Mouse (Mus musculus) megakaryocyte-erythroid progenitor cell, adult 5 weeks (primary cell): ENCODE data around the gene Olfr1431. TPM values are rescaled to one million over a fixed set of nuclear protein-coding genes. Genes with fewer than 3 reads are reported as not detected.

ENCODE experiments used
- polyA plus RNA-seq: library from polyadenylated mRNA; stranded (reverse); fragments of >175 nt; gene quantifications from 2 replicates; pipeline ENCODE4 v1.2.3, GENCODE M21; 2012

The Olfr1431 gene
- polyA plus RNA-seq: not detected in 2 replicates

DNA sequence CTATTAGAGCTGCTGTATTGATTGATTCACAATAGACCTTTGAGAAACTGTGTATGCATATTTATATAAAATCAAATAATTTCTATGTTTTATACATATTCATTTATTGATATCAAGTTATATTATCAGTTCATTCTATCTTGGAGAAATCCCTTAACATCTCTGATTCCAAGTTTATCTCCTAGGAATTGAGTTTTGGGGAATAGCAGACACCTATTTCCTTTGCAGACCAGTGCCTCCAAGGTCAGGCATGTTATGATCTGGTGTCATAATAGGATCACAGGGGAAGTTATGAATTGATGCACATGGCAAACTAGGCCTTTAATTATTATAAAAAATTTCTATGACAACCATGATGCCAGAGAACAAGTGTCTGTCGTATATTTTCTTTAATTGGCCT lies at the start of gene Olfr1431:
TSS of gene Olfr1431 (plus strand) at position 301 of the 400 bp plus-strand sequence.

DNA sequence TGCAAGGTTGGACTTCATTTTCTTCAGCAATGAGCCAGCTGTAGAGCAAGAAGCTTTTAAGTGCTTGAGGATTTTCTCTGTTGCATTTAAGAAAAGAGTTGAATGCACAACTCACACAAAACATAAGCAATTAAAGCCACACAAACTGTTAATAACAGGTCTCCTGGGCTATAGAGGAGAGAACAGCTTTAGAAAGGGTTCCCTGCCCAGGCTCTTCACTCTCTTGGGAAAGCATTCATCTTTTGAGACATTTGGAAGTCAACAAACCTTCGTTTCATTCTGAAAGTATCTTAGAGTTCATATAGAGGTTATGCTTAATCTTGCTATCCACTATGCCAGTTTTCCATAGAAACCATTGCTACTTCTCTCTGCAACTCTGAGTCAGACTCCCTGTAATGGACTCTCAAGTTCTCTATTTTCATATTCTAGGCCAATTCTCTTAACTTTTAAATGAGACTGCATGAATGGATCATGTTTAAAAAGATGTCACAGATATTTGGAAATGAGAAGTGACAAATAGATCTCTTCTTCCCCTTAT lies 30.3 kb upstream of the Olfr1431 start, which contains the start of gene Olfr1555-ps1:
TSS of gene Olfr1555-ps1 (minus strand) at position 51 of the 538 bp plus-strand sequence.

DNA sequence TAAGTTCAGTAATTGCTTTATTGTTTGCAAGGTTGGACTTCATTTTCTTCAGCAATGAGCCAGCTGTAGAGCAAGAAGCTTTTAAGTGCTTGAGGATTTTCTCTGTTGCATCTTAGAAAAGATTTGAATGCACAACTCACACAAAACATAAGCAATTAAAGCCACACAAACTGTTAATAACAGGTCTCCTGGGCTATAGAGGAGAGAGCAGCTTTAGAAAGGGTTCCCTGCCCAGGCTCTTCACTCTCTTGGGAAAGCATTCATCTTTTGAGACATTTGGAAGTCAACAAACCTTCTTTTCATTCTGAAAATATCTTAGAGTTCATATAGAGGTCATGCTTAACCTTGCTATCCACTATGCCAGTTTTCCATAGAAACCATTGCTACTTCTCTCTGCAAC lies 32.1 kb downstream of the Olfr1431 start, which contains the start of gene Olfr1432:
TSS of gene Olfr1432 (minus strand) at position 101 of the 400 bp plus-strand sequence.

DNA sequence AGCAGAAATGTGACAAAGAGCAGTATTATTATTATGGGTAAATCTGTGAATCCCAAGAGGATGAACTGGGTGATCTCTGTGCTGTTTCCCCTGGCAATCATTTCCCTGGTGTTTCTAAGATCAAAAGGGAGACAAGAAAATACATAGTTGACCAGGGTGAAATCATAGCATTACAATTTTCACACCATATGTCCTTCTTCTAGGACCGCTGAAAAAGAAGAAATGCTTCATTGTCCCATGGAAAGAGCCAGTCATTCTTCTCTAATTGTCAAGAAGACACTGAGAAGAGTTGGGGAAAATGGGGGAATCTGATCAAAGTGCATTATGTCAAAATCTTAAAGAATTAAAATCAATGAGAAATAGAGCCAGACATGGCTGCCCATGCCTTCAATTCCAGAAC lies 41.1 kb downstream of the Olfr1431 start, which contains the start of gene Olfr262:
TSS of gene Olfr262 (minus strand) at position 101 of the 400 bp plus-strand sequence.

DNA sequence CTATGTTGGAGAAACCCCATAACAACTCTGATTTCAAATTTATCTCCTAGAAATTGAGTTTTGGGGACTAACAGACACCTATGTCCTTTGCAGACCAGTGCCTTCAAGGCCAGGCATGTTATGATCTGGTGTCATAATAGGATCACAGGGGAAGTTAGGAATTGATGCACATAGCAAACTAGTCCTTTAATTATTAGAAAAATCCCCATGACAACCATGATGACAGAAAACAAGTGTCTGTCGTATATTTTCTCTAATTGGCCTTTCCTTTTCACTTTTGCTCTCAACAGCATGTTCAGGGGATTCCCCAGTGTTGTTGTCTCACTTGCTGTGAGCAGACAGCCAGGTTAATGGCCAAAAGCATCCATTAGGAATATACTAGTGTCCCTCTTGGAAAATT lies 60.3 kb downstream of the Olfr1431 start, which contains the start of gene Olfr235:
TSS of gene Olfr235 (plus strand) at position 301 of the 400 bp plus-strand sequence.

Other genes starting within 250 kb of the Olfr1431 start
- 11.0 and 11.2 TPM in 2 replicates for gene Osbp, start 234.7 kb upstream of the Olfr1431 start, polyA plus RNA-seq
- gene Olfr1423, start 159.3 kb upstream of the Olfr1431 start, polyA plus RNA-seq: not detected in 2 replicates
- gene Olfr1424, start 138.0 kb upstream of the Olfr1431 start, polyA plus RNA-seq: not detected in 2 replicates
- gene Olfr1425, start 122.9 kb upstream of the Olfr1431 start, polyA plus RNA-seq: not detected in 2 replicates
- gene Olfr1426, start 108.6 kb upstream of the Olfr1431 start, polyA plus RNA-seq: not detected in 2 replicates
- gene Olfr1427, start 97.3 kb upstream of the Olfr1431 start, polyA plus RNA-seq: 0.03 TPM in 1 of 2 replicates, not detected in the other
- gene Olfr1428, start 84.7 kb upstream of the Olfr1431 start, polyA plus RNA-seq: not detected in 2 replicates
- gene Olfr76, start 77.4 kb upstream of the Olfr1431 start, polyA plus RNA-seq: not detected in 2 replicates
- gene Olfr1555-ps1, start 30.5 kb upstream of the Olfr1431 start, polyA plus RNA-seq: not detected in 2 replicates
- gene Olfr1432, start 32.0 kb downstream of the Olfr1431 start, polyA plus RNA-seq: not detected in 2 replicates
- gene Olfr262, start 41.0 kb downstream of the Olfr1431 start, polyA plus RNA-seq: not detected in 2 replicates
- not detected in 2 replicates for gene Olfr235, start 60.4 kb downstream of the Olfr1431 start, polyA plus RNA-seq
- not detected in 2 replicates for gene Olfr1434, start 79.2 kb downstream of the Olfr1431 start, polyA plus RNA-seq
- gene Olfr1436, start 98.5 kb downstream of the Olfr1431 start, polyA plus RNA-seq: not detected in 2 replicates
- gene Olfr1437, start 124.5 kb downstream of the Olfr1431 start, polyA plus RNA-seq: not detected in 2 replicates
- not detected in 2 replicates for gene Olfr1438-ps1, start 135.3 kb downstream of the Olfr1431 start, polyA plus RNA-seq
- gene Olfr1440, start 186.6 kb downstream of the Olfr1431 start, polyA plus RNA-seq: not detected in 2 replicates
- not detected in 2 replicates for gene Olfr1441, start 216.8 kb downstream of the Olfr1431 start, polyA plus RNA-seq
- not detected in 2 replicates for gene Pfpl, start 227.3 kb downstream of the Olfr1431 start, polyA plus RNA-seq